Comparison of ENCODE assay signal across 24 mouse cellular contexts in genomic region chrX:11944574-11944973, GRCm38 (mm10).
"Had no signal": no experiment of that assay in that cellular context is flagged by ENCODE, and none has a peak within 500 bp of the region (broad histone marks: within the 10 kb centered on the region; RNA-seq: fewer than 3 reads in every experiment).

No protein-coding gene starts in this region.

- H3K4me3 ChIP-seq: heart, embryonic 10.5 days; heart, embryonic 13.5 days; heart, embryonic 15.5 days; hindbrain, embryonic 15.5 days; kidney, embryonic 15.5 days; limb, embryonic 13.5 days; limb, embryonic 15.5 days; liver, embryonic 12.5 days had no signal

- H3K4me1 ChIP-seq: heart, embryonic 10.5 days; limb, embryonic 13.5 days; liver, embryonic 12.5 days had no signal

- ATAC-seq: intestine, embryonic 16.5 days; liver, embryonic 12.5 days had no signal

- H3K36me3 ChIP-seq: heart, embryonic 10.5 days; heart, embryonic 13.5 days; heart, embryonic 15.5 days; hindbrain, embryonic 15.5 days; kidney, embryonic 15.5 days; limb, embryonic 13.5 days; limb, embryonic 15.5 days; liver, embryonic 12.5 days had no signal

- H3K27ac ChIP-seq: heart, embryonic 10.5 days; heart, embryonic 13.5 days; heart, embryonic 15.5 days; hindbrain, embryonic 15.5 days; kidney, embryonic 15.5 days; kidney, postnatal 0 days; limb, embryonic 13.5 days; limb, embryonic 15.5 days; liver, embryonic 12.5 days; liver, embryonic 14.5 days had no signal

- H3K9me3 ChIP-seq: heart, embryonic 10.5 days; heart, embryonic 13.5 days; heart, embryonic 15.5 days; hindbrain, embryonic 15.5 days; kidney, embryonic 15.5 days; limb, embryonic 13.5 days; limb, embryonic 15.5 days; liver, embryonic 12.5 days had no signal

- H3K4me2 ChIP-seq: heart, embryonic 13.5 days; heart, embryonic 15.5 days; hindbrain, embryonic 15.5 days; kidney, embryonic 15.5 days; limb, embryonic 13.5 days; limb, embryonic 15.5 days; liver, embryonic 12.5 days had no signal

- DNase-seq: gastrocnemius, postnatal 14 days; gastrocnemius, postnatal 36 days; heart, adult 18-20 months; heart, postnatal 14 days; heart, postnatal 36 days; kidney, adult 11 months; kidney, adult 2 months; kidney, adult 9 months; kidney, postnatal 14 days; kidney, postnatal 36 days; layer of hippocampus, adult 9-11 months; layer of hippocampus, postnatal 36 days; left cerebral cortex, postnatal 4 days had no signal

- H3K9ac ChIP-seq: heart, embryonic 13.5 days; heart, embryonic 15.5 days; hindbrain, embryonic 15.5 days; kidney, embryonic 15.5 days; limb, embryonic 13.5 days; limb, embryonic 15.5 days; liver, embryonic 12.5 days; liver, embryonic 14.5 days had no signal
